Mouse (Mus musculus) heart, embryonic 13.5 days (tissue): ENCODE data around the gene Miip. TPM values are rescaled to one million over a fixed set of nuclear protein-coding genes. Genes with fewer than 3 reads are reported as not detected.
A peak's percentile ranks its signal among the peaks of the same experiment; 100 is the strongest.
"Not testable (repeated sequence)": the region's sequence is repeated elsewhere in the genome, so short reads cannot be mapped to it uniquely, and the experiment has no call there.

ENCODE experiments used
- ATAC-seq: fragments of 200-750 bp; cut with Nextera tagmentation; 2 replicates; pipeline ENCODE4 v1.8.0; 2017; ENCODE audit warnings: moderate TSS enrichment; ENCODE audit not compliant: insufficient number of reproducible peaks, low FRiP score, low TSS enrichment; ENCODE audit errors: extremely low read depth
- H3K27ac ChIP-seq: fragments of 300-500 bp; sonication (generic); replicated peaks from 2 replicates; pipeline ENCODE4 v1.5.1; 2015; ENCODE audit warnings: moderate library complexity, mild to moderate bottlenecking, inconsistent platforms
- H3K27me3 ChIP-seq: fragments of 300-500 bp; sonication (generic); replicated peaks from 2 replicates; pipeline ENCODE4 v1.6.1; 2015; ENCODE audit warnings: mild to moderate bottlenecking, inconsistent platforms
- H3K36me3 ChIP-seq: fragments of 300-500 bp; sonication (generic); 2 replicates; pipeline ENCODE4 v1.6.1; 2015; ENCODE audit warnings: mild to moderate bottlenecking, inconsistent platforms
- H3K4me1 ChIP-seq: fragments of 300-500 bp; sonication (generic); 2 replicates; pipeline ENCODE4 v1.6.1; 2015; ENCODE audit warnings: inconsistent platforms
- H3K4me2 ChIP-seq: fragments of 300-500 bp; sonication (generic); 2 replicates; pipeline ENCODE4 v1.6.1; 2015; ENCODE audit warnings: inconsistent platforms, mild to moderate bottlenecking, moderate library complexity
- H3K4me3 ChIP-seq: fragments of 300-500 bp; sonication (generic); 2 replicates; pipeline ENCODE4 v1.5.1; 2015; ENCODE audit warnings: moderate library complexity, mild to moderate bottlenecking, inconsistent platforms
- H3K9ac ChIP-seq: fragments of 300-500 bp; sonication (generic); 2 replicates; pipeline ENCODE4 v1.6.1; 2015; ENCODE audit warnings: inconsistent platforms, mild to moderate bottlenecking, moderate library complexity
- H3K9me3 ChIP-seq: fragments of 300-500 bp; sonication (generic); 2 replicates; pipeline ENCODE4 v1.6.1; 2016; ENCODE audit warnings: inconsistent platforms
- WGBS: fragments of 180-500 bp; shearing (Covaris S2); methylation state at CpG from one replicate; pipeline ENCODE4 v1.1.7; 2015; ENCODE audit warnings: mixed read lengths; 5-methylcytosine and 5-hydroxymethylcytosine counted together
- polyA plus RNA-seq: library from polyadenylated mRNA; unstranded; fragments of >200 nt; fragmentation: Nextera tagmentation; extraction: Ambion mirVana; gene quantifications from 2 replicates; pipeline ENCODE4 v1.2.1, GENCODE M21; 2015

Miip gene
- polyA plus RNA-seq, 1 experiment from 2014 or later = 27.6 TPM

GRCm38 (mm10) chr4:147867563-147868449, 810 bp downstream of the Miip start:
- Histone ChIP-seq H3K9me3 (no peaks in the 10 kb centered on the region), H3K36me3 (peaks cover 55% of the 10 kb centered on the region)

GRCm38 (mm10) chr4:147866793-147867192, 1.8 kb downstream of the Miip start:
- WGBS = 38% methylated on average over 3 of the region's 3 CpGs
- Histone ChIP-seq H3K4me1 (peaks cover 27% of the 10 kb centered on the region), H3K36me3 (peaks cover 55% of the 10 kb centered on the region), H3K9ac (peak overlapping the region; percentile 89; the same call in 1 of the 2 replicates), H3K4me2 (peak overlapping the region; percentile 75)
- not testable (repeated sequence) for H3K9me3 ChIP-seq, ATAC-seq, H3K4me3 ChIP-seq, H3K27me3 ChIP-seq, H3K27ac ChIP-seq

More at GRCm38 (mm10) chr4:147867563-147868449, 810 bp downstream of the Miip start:
- Histone ChIP-seq H3K27me3 (no peaks in the 10 kb centered on the region), H3K4me2 (peak overlapping the region; percentile 75), H3K27ac (peak overlapping the region; percentile 80), H3K4me3 (peak overlapping the region; percentile 75), H3K4me1 (peaks cover 33% of the 10 kb centered on the region), H3K9ac (peak overlapping the region; percentile 89)
- no peak for ATAC-seq
- WGBS = 8% methylated on average over 22 of the region's 22 CpGs

- H3K4me2 ChIP-seq = no peak overlapping the region
- ATAC-seq = no peak
- no peak overlapping the region for H3K27ac ChIP-seq
- H3K27me3 ChIP-seq = no peaks in the 10 kb centered on the region
- 95% methylated on average over 9 of the region's 9 CpGs for WGBS
- H3K9me3 ChIP-seq = no peaks in the 10 kb centered on the region
- H3K4me3 ChIP-seq = no peak overlapping the region
- H3K4me1 ChIP-seq = peaks cover 27% of the 10 kb centered on the region
- H3K36me3 ChIP-seq = peaks cover 56% of the 10 kb centered on the region
- no peak overlapping the region for H3K9ac ChIP-seq
Observed at GRCm38 (mm10) chr4:147866056-147866455, 2.6 kb downstream of the Miip start.

- H3K27me3 ChIP-seq = no peaks in the 10 kb centered on the region
Observed at GRCm38 (mm10) chr4:147865651-147866050, 3.0 kb downstream of the Miip start.

GRCm38 (mm10) chr4:147862051-147862450, 6.6 kb downstream of the Miip start:
- no peak for ATAC-seq
- peaks cover 4% of the 10 kb centered on the region for H3K4me1 ChIP-seq
- no peak overlapping the region for H3K4me2 ChIP-seq
- 89% methylated on average over 3 of the region's 3 CpGs for WGBS
- H3K9ac ChIP-seq = no peak overlapping the region
- no peaks in the 10 kb centered on the region for H3K27me3 ChIP-seq
- no peak overlapping the region for H3K4me3 ChIP-seq
- H3K9me3 ChIP-seq = no peaks in the 10 kb centered on the region
- no peak overlapping the region for H3K27ac ChIP-seq
- peaks cover 62% of the 10 kb centered on the region for H3K36me3 ChIP-seq

More at GRCm38 (mm10) chr4:147865651-147866050, 3.0 kb downstream of the Miip start:
- Histone ChIP-seq H3K36me3 (peaks cover 58% of the 10 kb centered on the region), H3K4me2 (no peak overlapping the region), H3K9ac (no peak overlapping the region), H3K4me1 (peaks cover 27% of the 10 kb centered on the region), H3K9me3 (no peaks in the 10 kb centered on the region), H3K4me3 (no peak overlapping the region), H3K27ac (no peak overlapping the region)
- no peak for ATAC-seq
- 92% methylated on average over 6 of the region's 6 CpGs for WGBS

GRCm38 (mm10) chr4:147850776-147851175, 17.8 kb downstream of the Miip start:
- H3K27me3 ChIP-seq = no peaks in the 10 kb centered on the region
- no peak overlapping the region for H3K27ac ChIP-seq
- no peak for ATAC-seq
- 60% methylated on average over 2 of the region's 2 CpGs for WGBS
- H3K4me3 ChIP-seq = no peak overlapping the region
- peaks cover 15% of the 10 kb centered on the region for H3K4me1 ChIP-seq
- H3K4me2 ChIP-seq = no peak overlapping the region
- no peak overlapping the region for H3K9ac ChIP-seq
- H3K9me3 ChIP-seq = no peaks in the 10 kb centered on the region
- H3K36me3 ChIP-seq = peaks cover 4% of the 10 kb centered on the region; the same call in 1 of the 2 replicates

- H3K27me3 ChIP-seq = no peaks in the 10 kb centered on the region
- peaks cover 15% of the 10 kb centered on the region for H3K4me1 ChIP-seq
- 7% methylated on average over 4 of the region's 4 CpGs for WGBS
- peaks cover 26% of the 10 kb centered on the region for H3K36me3 ChIP-seq
- H3K9me3 ChIP-seq = no peaks in the 10 kb centered on the region
- peak overlapping the region; percentile 78 for H3K4me2 ChIP-seq
- H3K27ac ChIP-seq = peak overlapping the region; percentile 51; the same call in 1 of the 2 replicates
- 0 out of 2 replicates have a peak, but pooled peaks have one; percentile 6 for ATAC-seq
- peak overlapping the region; percentile 84 for H3K9ac ChIP-seq
- peak overlapping the region; percentile 70 for H3K4me3 ChIP-seq
Observed at GRCm38 (mm10) chr4:147848584-147848991, 20.0 kb downstream of the Miip start.

- H3K36me3 ChIP-seq = peaks cover 33% of the 10 kb centered on the region
- no peaks in the 10 kb centered on the region for H3K27me3 ChIP-seq
- peak within 1 kb of the TSS; percentile 51; the same call in 1 of the 2 replicates for H3K27ac ChIP-seq
- ATAC-seq = peak; percentile 73
- H3K4me2 ChIP-seq = peak within 1 kb of the TSS; percentile 78
- H3K4me3 ChIP-seq = peak within 1 kb of the TSS; percentile 70
- 0 out of 2 replicates have a peak, but pooled peaks cover 4% of the 10 kb centered on the region for H3K9me3 ChIP-seq
- 4% methylated on average over 23 of the region's 23 CpGs for WGBS
- H3K9ac ChIP-seq = peak within 1 kb of the TSS; percentile 84
- peaks cover 15% of the 10 kb centered on the region for H3K4me1 ChIP-seq
Observed at GRCm38 (mm10) chr4:147847614-147848583, 20.7 kb downstream of the Miip start, which contains the start of gene Zfp933. Gene Zfp933 (minus strand): TSS chr4:147848366.

GRCm38 (mm10) chr4:147842871-147843270, 25.7 kb downstream of the Miip start:
- ATAC-seq = no peak
- WGBS = 89% methylated on average over 3 of the region's 3 CpGs
- peaks cover 61% of the 10 kb centered on the region for H3K36me3 ChIP-seq
- no peak overlapping the region for H3K27ac ChIP-seq
- H3K9ac ChIP-seq = no peak overlapping the region
- H3K4me3 ChIP-seq = no peak overlapping the region
- H3K9me3 ChIP-seq = peaks cover 20% of the 10 kb centered on the region
- no peaks in the 10 kb centered on the region for H3K27me3 ChIP-seq
- no peak overlapping the region for H3K4me2 ChIP-seq
- peaks cover 6% of the 10 kb centered on the region for H3K4me1 ChIP-seq

GRCm38 (mm10) chr4:147839282-147839681, 29.3 kb downstream of the Miip start:
- H3K27ac ChIP-seq, H3K4me2 ChIP-seq, H3K4me1 ChIP-seq, H3K27me3 ChIP-seq, ATAC-seq, H3K4me3 ChIP-seq, H3K9ac ChIP-seq: not testable (repeated sequence)
- Histone ChIP-seq H3K36me3 (peaks cover 42% of the 10 kb centered on the region), H3K9me3 (peaks cover 24% of the 10 kb centered on the region)
- 97% methylated on average over 19 of the region's 26 CpGs for whole genome bisulfite sequencing

- H3K4me2 ChIP-seq = no peak overlapping the region
- peaks cover 76% of the 10 kb centered on the region for H3K36me3 ChIP-seq
- no peak overlapping the region for H3K27ac ChIP-seq
- peaks cover 97% of the 10 kb centered on the region for H3K9me3 ChIP-seq
- no peak for ATAC-seq
- H3K9ac ChIP-seq = no peak overlapping the region
- H3K4me1 ChIP-seq = no peaks in the 10 kb centered on the region
- H3K4me3 ChIP-seq = no peak overlapping the region
- no peaks in the 10 kb centered on the region for H3K27me3 ChIP-seq
- 91% methylated on average over 4 of the region's 4 CpGs for WGBS
Observed at GRCm38 (mm10) chr4:147824389-147824788, 44.2 kb downstream of the Miip start.
